Mouse (Mus musculus) gastrocnemius, adult 2 months (tissue): Measurements from ENCODE around the gene Bicdl1. TPM values are rescaled to one million over a fixed set of nuclear protein-coding genes. Genes with fewer than 3 reads are reported as not detected.

ENCODE experiments used
- DNase-seq: peaks from one replicate; pipeline ENCODE4 v3.0.0; 2022
- H3K27ac ChIP-seq: fragments of 200-600 bp; 2 replicates; pipeline ENCODE4 v1.8.1; 2022; ENCODE audit warnings: mild to moderate bottlenecking
- H3K4me3 ChIP-seq: fragments of 200-600 bp; 2 replicates; pipeline ENCODE4 v1.8.1; 2022; ENCODE audit warnings: mild to moderate bottlenecking, moderate library complexity
- CTCF ChIP-seq: fragments of 200-600 bp; IDR thresholded peaks from 2 replicates; pipeline ENCODE4 v1.8.1; 2022; ENCODE audit warnings: antibody characterized with exemption, mild to moderate bottlenecking, moderate library complexity
- intact Hi-C: fragments of 180-260 bp; cut with DNase I; formaldehyde crosslinking; loops from one replicate; pipeline ENCODE4 v1.15.1; 2025
- total RNA-seq, 2 experiments: library from RNA; stranded (reverse); gene quantifications; 2 replicates each; pipeline ENCODE4 v1.2.3; 2021

Bicdl1 gene
- total RNA-seq, 2 experiments from 2014 or later, result 2.3 to 2.4 TPM

GRCm38 (mm10) chr5:115717106-115717505 is 14.3 kb downstream of the Bicdl1 start:
- H3K27ac ChIP-seq, result no peak overlapping the region
- no peak for DNase-seq
- no peak for TF ChIP-seq CTCF
- intact Hi-C loops, result no loop called here
- no peak overlapping the region for H3K4me3 ChIP-seq

DNA sequence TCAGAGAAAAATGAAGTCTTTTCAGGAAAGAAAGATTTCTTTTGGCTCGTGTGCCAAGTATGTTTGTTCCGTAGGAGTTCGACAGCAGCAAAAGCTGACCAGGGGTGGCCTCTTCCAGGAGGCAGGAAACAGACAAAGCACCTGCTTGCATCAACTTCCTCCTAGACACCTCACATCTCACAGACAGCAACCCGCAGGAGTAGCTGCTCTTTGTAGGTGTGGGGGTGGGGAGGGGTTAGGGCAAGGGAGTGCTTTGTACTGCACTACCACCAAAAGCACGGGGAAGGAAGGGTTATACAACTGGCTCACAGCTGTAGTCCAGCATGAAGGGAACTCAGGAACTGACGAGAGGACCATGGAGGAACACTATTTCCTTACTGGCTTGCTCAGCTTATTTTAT is 15.0 kb downstream of the Bicdl1 start:
- Histone ChIP-seq H3K27ac (no peak overlapping the region), H3K4me3 (no peak overlapping the region)
- intact Hi-C loops, result no loop called here
- DNase-seq, result no peak
- no peak for TF ChIP-seq CTCF

- intact Hi-C loops, result no loop called here
- no peak overlapping the region for H3K4me3 ChIP-seq
- DNase-seq, result no peak
- no peak overlapping the region for H3K27ac ChIP-seq
- TF ChIP-seq CTCF, result no peak
Measured at GRCm38 (mm10) chr5:115714761-115715160, 16.7 kb downstream of the Bicdl1 start.

DNA sequence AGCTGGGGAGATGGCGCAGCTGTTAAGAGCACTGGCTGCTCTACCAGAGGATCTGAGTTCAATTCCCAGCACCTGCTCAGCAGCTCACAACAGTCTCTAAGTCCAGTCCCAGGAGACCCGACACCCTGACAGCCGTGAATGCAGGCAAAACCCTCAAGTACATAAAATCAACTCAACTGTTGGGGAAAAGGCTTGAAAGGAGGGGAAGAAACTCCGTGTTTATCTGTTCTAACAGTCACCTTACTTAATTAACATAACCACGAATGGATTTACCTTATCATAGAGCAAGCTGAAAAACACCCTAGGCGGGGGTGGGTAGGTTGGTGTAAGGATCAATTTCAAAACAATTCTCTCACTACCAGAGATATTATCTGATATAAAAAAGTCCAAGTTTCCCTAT is 18.9 kb downstream of the Bicdl1 start:
- DNase-seq, result no peak
- no peak for TF ChIP-seq CTCF
- Histone ChIP-seq H3K27ac (no peak overlapping the region), H3K4me3 (no peak overlapping the region)
- intact Hi-C loops, result no loop called here

- TF ChIP-seq CTCF, result no peak
- Histone ChIP-seq H3K27ac (no peak overlapping the region), H3K4me3 (no peak overlapping the region)
- intact Hi-C loops, result no loop called here
- DNase-seq, result no peak
Measured at GRCm38 (mm10) chr5:115711636-115712419, 19.6 kb downstream of the Bicdl1 start.

DNA sequence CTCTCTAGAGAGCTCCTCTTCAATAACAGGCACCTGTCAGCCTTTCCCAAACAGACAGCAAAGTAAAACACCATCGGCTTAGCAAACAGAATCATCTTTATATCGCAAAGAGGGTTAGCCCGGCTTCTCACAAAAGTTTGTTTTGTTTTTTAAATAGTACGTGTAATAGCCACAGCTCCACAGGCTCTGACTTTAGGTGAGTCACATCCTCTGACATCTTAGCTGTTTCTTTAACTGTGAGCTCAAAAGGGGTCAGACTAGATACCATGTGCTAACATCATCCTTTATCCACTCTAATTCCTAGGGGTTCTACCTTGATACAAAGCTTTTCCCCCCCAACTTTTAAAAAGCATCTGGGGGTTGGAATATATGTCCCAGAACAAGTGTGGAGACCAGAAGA is 21.2 kb downstream of the Bicdl1 start:
- DNase-seq, result no peak
- TF ChIP-seq CTCF, result no peak
- intact Hi-C loops, result no loop called here
- H3K4me3 ChIP-seq, result no peak overlapping the region
- H3K27ac ChIP-seq, result no peak overlapping the region

DNA sequence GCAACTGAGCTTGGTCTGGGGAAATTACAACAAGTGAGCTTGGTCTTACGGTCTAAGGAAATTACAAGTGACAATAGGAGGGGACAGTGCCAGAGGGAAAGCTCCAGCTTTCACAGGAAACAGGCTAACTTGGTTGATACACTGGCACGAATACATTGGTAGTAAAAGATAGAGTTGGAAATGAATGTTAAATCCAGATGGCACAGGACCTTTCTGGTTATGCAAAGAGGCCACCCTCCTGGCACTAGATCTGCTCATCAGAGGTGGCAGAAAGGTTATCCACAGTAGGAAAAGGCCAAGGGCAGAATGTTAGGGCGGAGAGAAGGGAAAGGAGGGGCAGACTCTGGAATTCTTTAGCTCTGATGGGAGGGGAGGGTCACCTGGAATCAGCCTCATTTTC is 22.5 kb downstream of the Bicdl1 start:
- Histone ChIP-seq H3K4me3 (no peak overlapping the region), H3K27ac (no peak overlapping the region)
- no peak for DNase-seq
- intact Hi-C loops, result no loop called here
- TF ChIP-seq CTCF, result no peak

DNA sequence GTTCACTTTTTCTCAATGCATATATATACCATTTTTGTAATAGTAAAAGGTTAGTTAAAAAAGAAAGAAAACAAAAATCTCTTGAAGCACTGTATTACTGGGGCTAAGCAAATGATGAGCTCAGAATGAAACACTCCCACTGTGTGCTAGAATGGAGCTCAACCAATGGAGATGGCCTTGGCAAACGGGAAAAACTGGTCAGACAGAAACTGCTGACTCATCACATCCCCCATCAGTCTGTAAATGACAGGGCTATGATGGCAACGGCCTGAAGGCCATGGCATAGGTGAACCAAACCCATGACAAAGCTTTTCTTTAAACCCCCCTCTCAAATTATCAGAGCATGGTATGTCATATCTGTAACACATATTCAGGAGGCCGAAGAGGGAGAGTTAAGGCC is 29.4 kb downstream of the Bicdl1 start:
- DNase-seq, result no peak
- intact Hi-C loops, result no loop called here
- no peak for TF ChIP-seq CTCF
- no peak overlapping the region for H3K27ac ChIP-seq
- H3K4me3 ChIP-seq, result no peak overlapping the region

DNA sequence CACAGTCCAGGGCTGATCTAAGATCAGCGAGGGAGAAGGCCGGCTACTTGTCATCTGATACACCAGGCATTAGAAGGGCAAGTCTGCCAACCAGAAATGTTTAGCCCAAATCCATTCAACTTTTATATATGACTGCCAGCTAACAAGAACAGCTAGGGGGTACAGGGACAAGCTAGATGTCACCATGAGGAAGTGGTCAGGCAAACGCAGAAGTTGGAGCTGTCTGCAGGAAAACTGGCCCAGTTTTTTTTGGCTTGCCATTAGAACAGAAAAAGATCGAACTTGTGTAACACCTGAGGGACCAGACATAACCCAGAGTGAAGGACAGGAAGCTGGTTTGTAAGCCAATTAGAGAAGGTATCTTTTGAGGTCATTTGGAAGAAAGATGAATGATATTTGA is 30.2 kb downstream of the Bicdl1 start:
- TF ChIP-seq CTCF, result no peak
- DNase-seq, result no peak
- no peak overlapping the region for H3K4me3 ChIP-seq
- intact Hi-C loops, result no loop called here
- H3K27ac ChIP-seq, result no peak overlapping the region

DNA sequence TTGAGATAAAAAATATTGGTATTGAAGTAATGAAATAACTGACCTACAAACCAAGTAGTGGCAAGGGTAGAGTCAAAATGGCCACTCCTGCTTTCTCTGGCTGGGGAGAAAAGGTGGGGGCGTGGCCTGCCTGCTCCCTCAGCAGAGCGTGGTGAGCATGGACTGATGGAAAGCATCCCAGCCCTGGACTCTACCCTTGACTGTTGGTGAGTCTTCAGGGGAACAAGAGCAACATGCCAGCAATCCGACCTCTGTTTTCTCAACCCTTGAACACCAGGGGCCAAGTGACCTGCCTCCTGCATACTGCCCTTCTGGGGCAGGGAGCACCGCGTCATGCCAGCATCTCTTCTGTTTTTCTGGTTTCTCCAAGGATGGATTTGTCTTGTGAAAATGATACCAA is 34.6 kb downstream of the Bicdl1 start:
- DNase-seq, result no peak
- no peak for TF ChIP-seq CTCF
- intact Hi-C loops, result no loop called here
- Histone ChIP-seq H3K4me3 (no peak overlapping the region), H3K27ac (no peak overlapping the region)

GRCm38 (mm10) chr5:115695191-115695770 is 36.1 kb downstream of the Bicdl1 start:
- H3K4me3 ChIP-seq, result no peak overlapping the region
- intact Hi-C loops, result no loop called here
- TF ChIP-seq CTCF, result no peak
- no peak overlapping the region for H3K27ac ChIP-seq
- no peak for DNase-seq

GRCm38 (mm10) chr5:115693271-115693670 is 38.1 kb downstream of the Bicdl1 start:
- DNase-seq, result no peak
- no peak for TF ChIP-seq CTCF
- Histone ChIP-seq H3K27ac (no peak overlapping the region), H3K4me3 (no peak overlapping the region)
- intact Hi-C loops, result no loop called here

- TF ChIP-seq CTCF, result no peak
- intact Hi-C loops, result no loop called here
- no peak for DNase-seq
- H3K27ac ChIP-seq, result no peak overlapping the region
- H3K4me3 ChIP-seq, result no peak overlapping the region
Measured at GRCm38 (mm10) chr5:115686716-115687115, 44.7 kb downstream of the Bicdl1 start.

DNA sequence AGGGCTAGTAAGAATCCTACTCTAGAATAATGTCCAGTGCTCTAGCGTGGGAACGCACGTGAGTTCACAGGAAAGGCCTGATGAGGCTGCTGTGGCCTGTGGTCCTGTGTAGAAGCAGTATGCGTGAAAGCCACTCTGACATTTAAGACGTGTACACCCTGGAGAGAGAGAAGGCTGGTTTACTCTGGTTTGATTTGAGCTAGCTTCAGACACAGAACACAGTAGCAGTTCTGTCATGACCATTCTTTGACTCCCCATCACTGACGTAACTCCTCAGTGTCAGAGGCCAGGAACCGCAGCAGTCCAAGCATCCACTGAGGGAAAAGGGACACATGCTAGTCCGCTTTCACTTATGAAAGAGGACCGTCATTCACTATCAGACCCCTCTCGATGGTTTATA is 46.3 kb downstream of the Bicdl1 start:
- DNase-seq, result no peak
- H3K4me3 ChIP-seq, result no peak overlapping the region
- intact Hi-C loops, result no loop called here
- H3K27ac ChIP-seq, result no peak overlapping the region
- TF ChIP-seq CTCF, result no peak
